Mouse (Mus musculus): ENCODE measurements around the gene Aktip. TPM values are rescaled to one million over a fixed set of nuclear protein-coding genes. Genes with fewer than 3 reads are reported as not detected.

Gene Aktip
- polyA plus RNA-seq, 1 experiment from 2014 or later: 8.1 TPM

- DNase-seq (no peak), ATAC-seq (no peak)
- TF ChIP-seq EP300 (IDR thresholded peaks at IDR 0.05; ENCODE audit: low read depth) (no peak), CTCF (IDR thresholded peaks at IDR 0.05; ENCODE audit: low read depth) (no peak)
- no peaks in the 10 kb centered on the region for H3K9me3 ChIP-seq (ENCODE audit: low read length)
- no peak overlapping the region for H3K4me3 ChIP-seq (ENCODE audit: low read depth, low read length)
- 91% methylated on average over 8 of the region's 8 CpGs for WGBS (ENCODE audit: insufficient replicate concordance)
- H3K27ac ChIP-seq (ENCODE audit: low read depth): no peak overlapping the region
- H3K27me3 ChIP-seq (ENCODE audit: insufficient read depth, low read length): no peaks in the 10 kb centered on the region
- no peak overlapping the region for H3K9ac ChIP-seq (replicated peaks)
- H3K4me2 ChIP-seq (ENCODE audit: low read depth, low read length): no peak overlapping the region
- no peaks in the 10 kb centered on the region for H3K4me1 ChIP-seq (ENCODE audit: insufficient read depth)
- H3K36me3 ChIP-seq (replicated peaks; ENCODE audit: insufficient read depth, low read length): peaks cover 57% of the 10 kb centered on the region
Observed at GRCm38 (mm10) chr8:91126786-91127185, 73.0 kb downstream of the Aktip start.

GRCm38 (mm10) chr8:91124315-91124714 lies 75.5 kb downstream of the Aktip start:
- Histone ChIP-seq H3K4me3 (ENCODE audit: low read depth, low read length) (no peak overlapping the region), H3K9me3 (ENCODE audit: low read length) (no peaks in the 10 kb centered on the region), H3K27me3 (ENCODE audit: insufficient read depth, low read length) (no peaks in the 10 kb centered on the region), H3K4me1 (ENCODE audit: insufficient read depth) (no peaks in the 10 kb centered on the region), H3K9ac (replicated peaks) (no peak overlapping the region), H3K27ac (ENCODE audit: low read depth) (no peak overlapping the region), H3K36me3 (replicated peaks; ENCODE audit: insufficient read depth, low read length) (peaks cover 68% of the 10 kb centered on the region), H3K4me2 (ENCODE audit: low read depth, low read length) (no peak overlapping the region)
- no peak for DNase-seq
- WGBS (ENCODE audit: insufficient replicate concordance): 78% methylated on average over 5 of the region's 5 CpGs
- TF ChIP-seq CTCF (IDR thresholded peaks at IDR 0.05; ENCODE audit: low read depth): no peak
- TF ChIP-seq EP300 (IDR thresholded peaks at IDR 0.05; ENCODE audit: low read depth): no peak
- ATAC-seq: no peak

- no peak overlapping the region for H3K4me3 ChIP-seq (ENCODE audit: low read depth, low read length)
- TF ChIP-seq EP300 (IDR thresholded peaks at IDR 0.05; ENCODE audit: low read depth) (no peak), CTCF (IDR thresholded peaks at IDR 0.05; ENCODE audit: low read depth) (peak; percentile 60)
- H3K27ac ChIP-seq (ENCODE audit: low read depth): no peak overlapping the region
- no peak for ATAC-seq
- H3K27me3 ChIP-seq (ENCODE audit: insufficient read depth, low read length): no peaks in the 10 kb centered on the region
- H3K9ac ChIP-seq (replicated peaks): no peak overlapping the region
- DNase-seq: no peak
- H3K36me3 ChIP-seq (replicated peaks; ENCODE audit: insufficient read depth, low read length): peaks cover 59% of the 10 kb centered on the region
- H3K9me3 ChIP-seq (ENCODE audit: low read length): no peaks in the 10 kb centered on the region
- WGBS (ENCODE audit: insufficient replicate concordance): 74% methylated on average over 3 of the region's 3 CpGs
- no peaks in the 10 kb centered on the region for H3K4me1 ChIP-seq (ENCODE audit: insufficient read depth)
- H3K4me2 ChIP-seq (ENCODE audit: low read depth, low read length): no peak overlapping the region
Observed at GRCm38 (mm10) chr8:91118131-91118530, 81.6 kb downstream of the Aktip start.

GRCm38 (mm10) chr8:91117537-91117936 lies 82.2 kb downstream of the Aktip start:
- Histone ChIP-seq H3K4me2 (ENCODE audit: low read depth, low read length) (no peak overlapping the region), H3K4me3 (ENCODE audit: low read depth, low read length) (no peak overlapping the region), H3K9ac (replicated peaks) (no peak overlapping the region), H3K36me3 (replicated peaks; ENCODE audit: insufficient read depth, low read length) (peaks cover 54% of the 10 kb centered on the region), H3K9me3 (ENCODE audit: low read length) (no peaks in the 10 kb centered on the region), H3K27me3 (ENCODE audit: insufficient read depth, low read length) (no peaks in the 10 kb centered on the region), H3K4me1 (ENCODE audit: insufficient read depth) (no peaks in the 10 kb centered on the region), H3K27ac (ENCODE audit: low read depth) (no peak overlapping the region)
- ATAC-seq (no peak), DNase-seq (no peak)
- 94% methylated on average over 4 of the region's 4 CpGs for WGBS (ENCODE audit: insufficient replicate concordance)
- TF ChIP-seq EP300 (IDR thresholded peaks at IDR 0.05; ENCODE audit: low read depth): no peak
- peak; percentile 34; the same call in 1 of the 2 replicates for TF ChIP-seq CTCF (IDR thresholded peaks at IDR 0.05; ENCODE audit: low read depth)

- peaks cover 46% of the 10 kb centered on the region for H3K36me3 ChIP-seq (replicated peaks; ENCODE audit: insufficient read depth, low read length)
- ATAC-seq (peak; percentile 13; the same call in 1 of the 2 replicates), DNase-seq (no peak)
Observed at GRCm38 (mm10) chr8:91114910-91115309, 84.9 kb downstream of the Aktip start.

GRCm38 (mm10) chr8:91114428-91114827 lies 85.3 kb downstream of the Aktip start:
- H3K4me3 ChIP-seq (ENCODE audit: low read depth, low read length): no peak overlapping the region
- no peak overlapping the region for H3K27ac ChIP-seq (ENCODE audit: low read depth)
- peaks cover 45% of the 10 kb centered on the region for H3K36me3 ChIP-seq (replicated peaks; ENCODE audit: insufficient read depth, low read length)
- WGBS (ENCODE audit: insufficient replicate concordance): 85% methylated on average over 5 of the region's 5 CpGs
- no peak for DNase-seq
- no peaks in the 10 kb centered on the region for H3K4me1 ChIP-seq (ENCODE audit: insufficient read depth)
- TF ChIP-seq CTCF (IDR thresholded peaks at IDR 0.05; ENCODE audit: low read depth) (no peak), EP300 (IDR thresholded peaks at IDR 0.05; ENCODE audit: low read depth) (no peak)
- no peak overlapping the region for H3K9ac ChIP-seq (replicated peaks)
- H3K27me3 ChIP-seq (ENCODE audit: insufficient read depth, low read length): no peaks in the 10 kb centered on the region
- ATAC-seq: no peak
- H3K4me2 ChIP-seq (ENCODE audit: low read depth, low read length): no peak overlapping the region
- H3K9me3 ChIP-seq (ENCODE audit: low read length): no peaks in the 10 kb centered on the region

More at GRCm38 (mm10) chr8:91114910-91115309, 84.9 kb downstream of the Aktip start:
- H3K27me3 ChIP-seq (ENCODE audit: insufficient read depth, low read length): no peaks in the 10 kb centered on the region
- no peak overlapping the region for H3K4me3 ChIP-seq (ENCODE audit: low read depth, low read length)
- 69% methylated on average over 11 of the region's 11 CpGs for WGBS (ENCODE audit: insufficient replicate concordance)
- no peak for TF ChIP-seq EP300 (IDR thresholded peaks at IDR 0.05; ENCODE audit: low read depth)
- TF ChIP-seq CTCF (IDR thresholded peaks at IDR 0.05; ENCODE audit: low read depth): no peak
- no peaks in the 10 kb centered on the region for H3K4me1 ChIP-seq (ENCODE audit: insufficient read depth)
- no peak overlapping the region for H3K4me2 ChIP-seq (ENCODE audit: low read depth, low read length)
- no peak overlapping the region for H3K27ac ChIP-seq (ENCODE audit: low read depth)
- no peak overlapping the region for H3K9ac ChIP-seq (replicated peaks)
- H3K9me3 ChIP-seq (ENCODE audit: low read length): no peaks in the 10 kb centered on the region
